Mouse (Mus musculus): ENCODE data around the gene Gcdh. TPM values are rescaled to one million over a fixed set of nuclear protein-coding genes. Genes with fewer than 3 reads are reported as not detected.

The Gcdh gene
- polyA plus RNA-seq, 1 experiment from 2014 or later, result 36.2 TPM

GRCm38 (mm10) chr8:84873016-84873415 lies 20.7 kb downstream of the Gcdh start:
- H3K4me3 ChIP-seq (ENCODE audit: low read depth, low read length), result peak overlapping the region; percentile 49
- 57% methylated on average over 4 of the region's 4 CpGs for WGBS (ENCODE audit: insufficient replicate concordance)
- no peak for ATAC-seq (replicated peaks; ENCODE audit: insufficient number of reproducible peaks, low FRiP score, low TSS enrichment)
- peak overlapping the region; percentile 98 for H3K4me2 ChIP-seq
- peaks cover 6% of the 10 kb centered on the region for H3K27me3 ChIP-seq (ENCODE audit: control insufficient read depth, insufficient read depth, low read length)
- peaks cover 3% of the 10 kb centered on the region; the same call in 1 of the 2 replicates for H3K36me3 ChIP-seq (ENCODE audit: control insufficient read depth, insufficient read depth, low read length)
- no peaks in the 10 kb centered on the region for H3K9me3 ChIP-seq (replicated peaks; ENCODE audit: control insufficient read depth, low read length)
- H3K4me1 ChIP-seq (ENCODE audit: control insufficient read depth, insufficient read depth, low read length), result peaks cover 14% of the 10 kb centered on the region
- H3K9ac ChIP-seq (ENCODE audit: low read depth, low read length), result peak overlapping the region; percentile 68; the same call in 1 of the 2 replicates
- no peak overlapping the region for H3K27ac ChIP-seq (ENCODE audit: low read depth, low read length)

- Histone ChIP-seq H3K4me2 (peak overlapping the region; percentile 98), H3K27me3 (ENCODE audit: control insufficient read depth, insufficient read depth, low read length) (peaks cover 6% of the 10 kb centered on the region), H3K9ac (ENCODE audit: low read depth, low read length) (peak overlapping the region; percentile 68), H3K27ac (ENCODE audit: low read depth, low read length) (no peak overlapping the region), H3K4me3 (ENCODE audit: low read depth, low read length) (peak overlapping the region; percentile 49), H3K36me3 (ENCODE audit: control insufficient read depth, insufficient read depth, low read length) (peaks cover 5% of the 10 kb centered on the region), H3K4me1 (ENCODE audit: control insufficient read depth, insufficient read depth, low read length) (peaks cover 14% of the 10 kb centered on the region), H3K9me3 (replicated peaks; ENCODE audit: control insufficient read depth, low read length) (no peaks in the 10 kb centered on the region)
- 2% methylated on average over 53 of the region's 54 CpGs for WGBS (ENCODE audit: insufficient replicate concordance)
- ATAC-seq (replicated peaks; ENCODE audit: insufficient number of reproducible peaks, low FRiP score, low TSS enrichment), result peak; percentile 51
Observed at GRCm38 (mm10) chr8:84872309-84872965, 21.3 kb downstream of the Gcdh start.

- H3K4me3 ChIP-seq (ENCODE audit: low read depth, low read length), result peak within 1 kb of the TSS; percentile 49
- 12% methylated on average over 46 of the region's 46 CpGs for WGBS (ENCODE audit: insufficient replicate concordance)
- H3K36me3 ChIP-seq (ENCODE audit: control insufficient read depth, insufficient read depth, low read length), result peaks cover 7% of the 10 kb centered on the region
- peak; percentile 57 for ATAC-seq (replicated peaks; ENCODE audit: insufficient number of reproducible peaks, low FRiP score, low TSS enrichment)
- H3K27ac ChIP-seq (ENCODE audit: low read depth, low read length), result no peak within 1 kb of the TSS
- H3K27me3 ChIP-seq (ENCODE audit: control insufficient read depth, insufficient read depth, low read length), result peaks cover 6% of the 10 kb centered on the region
- H3K4me1 ChIP-seq (ENCODE audit: control insufficient read depth, insufficient read depth, low read length), result peaks cover 14% of the 10 kb centered on the region
- peak within 1 kb of the TSS; percentile 68 for H3K9ac ChIP-seq (ENCODE audit: low read depth, low read length)
- peak within 1 kb of the TSS; percentile 98 for H3K4me2 ChIP-seq
- H3K9me3 ChIP-seq (replicated peaks; ENCODE audit: control insufficient read depth, low read length), result no peaks in the 10 kb centered on the region
Observed at GRCm38 (mm10) chr8:84871376-84872308, 22.1 kb downstream of the Gcdh start, which contains the start of gene Syce2. TSS of gene Syce2 (plus strand) at chr8:84872111.

- no peaks in the 10 kb centered on the region for H3K9me3 ChIP-seq (replicated peaks; ENCODE audit: control insufficient read depth, low read length)
- peaks cover 9% of the 10 kb centered on the region for H3K4me1 ChIP-seq (ENCODE audit: control insufficient read depth, insufficient read depth, low read length)
- ATAC-seq (replicated peaks; ENCODE audit: insufficient number of reproducible peaks, low FRiP score, low TSS enrichment), result peak; percentile 77
- no peaks in the 10 kb centered on the region for H3K27me3 ChIP-seq (ENCODE audit: control insufficient read depth, insufficient read depth, low read length)
- peak within 1 kb of the TSS; percentile 96 for H3K9ac ChIP-seq (ENCODE audit: low read depth, low read length)
- peak within 1 kb of the TSS; percentile 77 for H3K4me2 ChIP-seq
- peaks cover 12% of the 10 kb centered on the region for H3K36me3 ChIP-seq (ENCODE audit: control insufficient read depth, insufficient read depth, low read length)
- H3K4me3 ChIP-seq (ENCODE audit: low read depth, low read length), result peak within 1 kb of the TSS; percentile 97
- WGBS (ENCODE audit: insufficient replicate concordance), result under 1% methylated on average over 39 of the region's 39 CpGs
- peak within 1 kb of the TSS; percentile 78 for H3K27ac ChIP-seq (ENCODE audit: low read depth, low read length)
Observed at GRCm38 (mm10) chr8:84856864-84857441, 36.8 kb downstream of the Gcdh start, which contains the start of gene Farsa. TSS of gene Farsa (plus strand) at chr8:84856989.

- no peak; the same call in 1 of the 2 replicates for ATAC-seq (replicated peaks; ENCODE audit: insufficient number of reproducible peaks, low FRiP score, low TSS enrichment)
- Histone ChIP-seq H3K9ac (ENCODE audit: low read depth, low read length) (no peak overlapping the region), H3K27ac (ENCODE audit: low read depth, low read length) (no peak overlapping the region), H3K27me3 (ENCODE audit: control insufficient read depth, insufficient read depth, low read length) (no peaks in the 10 kb centered on the region), H3K9me3 (replicated peaks; ENCODE audit: control insufficient read depth, low read length) (no peaks in the 10 kb centered on the region), H3K36me3 (ENCODE audit: control insufficient read depth, insufficient read depth, low read length) (peaks cover 10% of the 10 kb centered on the region), H3K4me1 (ENCODE audit: control insufficient read depth, insufficient read depth, low read length) (peaks cover 9% of the 10 kb centered on the region), H3K4me3 (ENCODE audit: low read depth, low read length) (peak overlapping the region; percentile 97), H3K4me2 (no peak overlapping the region; the same call in 1 of the 2 replicates)
- 87% methylated on average over 3 of the region's 3 CpGs for WGBS (ENCODE audit: insufficient replicate concordance)
Observed at GRCm38 (mm10) chr8:84856434-84856833, 37.3 kb downstream of the Gcdh start.

- H3K27me3 ChIP-seq (ENCODE audit: control insufficient read depth, insufficient read depth, low read length), result no peaks in the 10 kb centered on the region
- peak overlapping the region; percentile 79 for H3K4me2 ChIP-seq
- ATAC-seq (replicated peaks; ENCODE audit: insufficient number of reproducible peaks, low FRiP score, low TSS enrichment), result no peak
- H3K9ac ChIP-seq (ENCODE audit: low read depth, low read length), result peak overlapping the region; percentile 84
- WGBS (ENCODE audit: insufficient replicate concordance), result 42% methylated on average over 6 of the region's 6 CpGs
- peaks cover 17% of the 10 kb centered on the region for H3K36me3 ChIP-seq (ENCODE audit: control insufficient read depth, insufficient read depth, low read length)
- H3K9me3 ChIP-seq (replicated peaks; ENCODE audit: control insufficient read depth, low read length), result no peaks in the 10 kb centered on the region
- peak overlapping the region; percentile 97 for H3K4me3 ChIP-seq (ENCODE audit: low read depth, low read length)
- peak overlapping the region; percentile 85 for H3K27ac ChIP-seq (ENCODE audit: low read depth, low read length)
- H3K4me1 ChIP-seq (ENCODE audit: control insufficient read depth, insufficient read depth, low read length), result peaks cover 22% of the 10 kb centered on the region
Observed at GRCm38 (mm10) chr8:84847684-84848435, 45.9 kb downstream of the Gcdh start.

GRCm38 (mm10) chr8:84846722-84847572 lies 46.8 kb downstream of the Gcdh start, which contains the start of gene Calr:
TSS of gene Calr (minus strand) at chr8:84846934.
- H3K36me3 ChIP-seq (ENCODE audit: control insufficient read depth, insufficient read depth, low read length), result peaks cover 23% of the 10 kb centered on the region
- ATAC-seq (replicated peaks; ENCODE audit: insufficient number of reproducible peaks, low FRiP score, low TSS enrichment), result peak; percentile 99
- peak within 1 kb of the TSS; percentile 79 for H3K4me2 ChIP-seq
- no peaks in the 10 kb centered on the region for H3K27me3 ChIP-seq (ENCODE audit: control insufficient read depth, insufficient read depth, low read length)
- H3K27ac ChIP-seq (ENCODE audit: low read depth, low read length), result peak within 1 kb of the TSS; percentile 85
- peak within 1 kb of the TSS; percentile 97 for H3K4me3 ChIP-seq (ENCODE audit: low read depth, low read length)
- peak within 1 kb of the TSS; percentile 99 for H3K9ac ChIP-seq (ENCODE audit: low read depth, low read length)
- no peaks in the 10 kb centered on the region for H3K9me3 ChIP-seq (replicated peaks; ENCODE audit: control insufficient read depth, low read length)
- peaks cover 28% of the 10 kb centered on the region for H3K4me1 ChIP-seq (ENCODE audit: control insufficient read depth, insufficient read depth, low read length)
- under 1% methylated on average over 55 of the region's 55 CpGs for WGBS (ENCODE audit: insufficient replicate concordance)
